Mouse (Mus musculus) G1E (cell line): ENCODE results near the gene Rhbdd1.

Experiments
- CTCF ChIP-seq: IDR thresholded peaks from 2 replicates; pipeline ENCODE4 v1.5.1; 2012; ENCODE audit warnings: low read depth, low read length, inconsistent platforms, mixed read lengths
- GATA1 ChIP-seq: IDR thresholded peaks from 2 replicates; pipeline ENCODE4 v1.6.1; 2012; ENCODE audit warnings: borderline replicate concordance, low read length, inconsistent platforms, mixed read lengths
- POLR2AphosphoS5 ChIP-seq: IDR thresholded peaks from 2 replicates; pipeline ENCODE4 v1.6.1; 2012; ENCODE audit warnings: low read depth, low read length, inconsistent platforms; ENCODE audit not compliant: insufficient replicate concordance

- TF ChIP-seq CTCF (no peak), GATA1 (no peak), POLR2AphosphoS5 (no peak)
Measured at GRCm38 (mm10) chr1:82486371-82486770, 170.1 kb downstream of the Rhbdd1 start.
